Mouse (Mus musculus): ENCODE measurements around the gene Lmo1. TPM values are rescaled to one million over a fixed set of nuclear protein-coding genes. Genes with fewer than 3 reads are reported as not detected.

Lmo1 gene
- polyA plus RNA-seq (2012; rRNA removed) = 45.3 and 59.4 TPM in 2 replicates

GRCm38 (mm10) chr7:109174949-109175669, at the start of gene Lmo1:
Gene Lmo1 (minus strand): TSS chr7:109175207.

Other genes with a start within 250 kb of the Lmo1 start
- 0.08 and 0.11 TPM in 2 replicates for gene Nlrp10, start 245.0 kb downstream of the Lmo1 start, polyA plus RNA-seq (2012; rRNA removed)
- 97.5 and 138 TPM in 2 replicates for gene Eif3f, start 240.8 kb downstream of the Lmo1 start, polyA plus RNA-seq (2012; rRNA removed)
- 25.0 and 29.9 TPM in 2 replicates for gene Tub, start 224.9 kb downstream of the Lmo1 start, polyA plus RNA-seq (2012; rRNA removed)
- gene Ric3, start 91.9 kb downstream of the Lmo1 start, polyA plus RNA-seq (2012; rRNA removed) = 14.2 and 16.1 TPM in 2 replicates